Mouse (Mus musculus) heart, embryonic 15.5 days (tissue): ENCODE measurements around the gene 1700029I15Rik. TPM values are rescaled to one million over a fixed set of nuclear protein-coding genes. Genes with fewer than 3 reads are reported as not detected.
A peak's percentile ranks its signal among the peaks of the same experiment; 100 is the strongest.

Experiments used
- ATAC-seq: fragments of 200-750 bp; cut with Nextera tagmentation; replicated peaks from 2 replicates; pipeline ENCODE4 v1.8.0; 2017; ENCODE audit warnings: low read depth, moderate TSS enrichment; ENCODE audit not compliant: insufficient number of reproducible peaks, insufficient read depth, low FRiP score
- H3K27ac ChIP-seq: fragments of 300-500 bp; sonication (generic); 2 replicates; pipeline ENCODE4 v1.5.1; 2015; ENCODE audit warnings: mild to moderate bottlenecking, inconsistent platforms
- H3K27me3 ChIP-seq: fragments of 300-500 bp; sonication (generic); 2 replicates; pipeline ENCODE4 v1.6.1; 2015; ENCODE audit warnings: inconsistent platforms
- H3K36me3 ChIP-seq: fragments of 300-500 bp; sonication (generic); 2 replicates; pipeline ENCODE4 v1.6.1; 2015; ENCODE audit warnings: mild to moderate bottlenecking, inconsistent platforms
- H3K4me1 ChIP-seq: fragments of 300-500 bp; sonication (generic); replicated peaks from 2 replicates; pipeline ENCODE4 v1.6.1; 2015; ENCODE audit warnings: inconsistent platforms
- H3K4me2 ChIP-seq: fragments of 300-500 bp; sonication (generic); 2 replicates; pipeline ENCODE4 v1.6.1; 2015; ENCODE audit warnings: inconsistent platforms, mild to moderate bottlenecking, moderate library complexity
- H3K4me3 ChIP-seq: fragments of 300-500 bp; sonication (generic); 2 replicates; pipeline ENCODE4 v1.5.1; 2015; ENCODE audit warnings: mild to moderate bottlenecking, inconsistent platforms
- H3K9ac ChIP-seq: fragments of 300-500 bp; sonication (generic); 2 replicates; pipeline ENCODE4 v1.6.1; 2015; ENCODE audit warnings: mild to moderate bottlenecking, inconsistent platforms
- H3K9me3 ChIP-seq: fragments of 300-500 bp; sonication (generic); replicated peaks from 2 replicates; pipeline ENCODE4 v1.6.1; 2016; ENCODE audit warnings: inconsistent platforms
- WGBS: fragments of 180-500 bp; shearing (Covaris S2); methylation state at CpG from one replicate; pipeline ENCODE4 v1.1.7; 2015; ENCODE audit warnings: mixed read lengths; 5-methylcytosine and 5-hydroxymethylcytosine counted together
- polyA plus RNA-seq: library from polyadenylated mRNA; unstranded; fragments of >200 nt; fragmentation: Nextera tagmentation; extraction: Ambion mirVana; gene quantifications from 2 replicates; pipeline ENCODE4 v1.2.1, GENCODE M21; 2015

1700029I15Rik gene
- polyA plus RNA-seq, result 1.2 and 1.7 TPM in 2 replicates

- Histone ChIP-seq H3K36me3 (peaks cover 27% of the 10 kb centered on the region), H3K4me1 (no peaks in the 10 kb centered on the region), H3K4me2 (no peak within 1 kb of the TSS), H3K27me3 (0 out of 2 replicates have a peak, but pooled peaks cover under 1% of the 10 kb centered on the region), H3K9me3 (no peaks in the 10 kb centered on the region), H3K4me3 (no peak within 1 kb of the TSS), H3K27ac (no peak within 1 kb of the TSS), H3K9ac (no peak within 1 kb of the TSS)
- 79% methylated on average over 5 of the region's 5 CpGs for WGBS
- ATAC-seq, result no peak
These were observed at the start of gene 1700029I15Rik for GRCm38 (mm10) chr2:92381901-92382588. Gene 1700029I15Rik (plus strand): TSS chr2:92382538.

GRCm38 (mm10) chr2:92342418-92342817 lies 39.9 kb upstream of the 1700029I15Rik start:
- Histone ChIP-seq H3K27me3 (no peaks in the 10 kb centered on the region), H3K4me3 (no peak overlapping the region), H3K36me3 (peaks cover 29% of the 10 kb centered on the region)

GRCm38 (mm10) chr2:92347191-92347590 lies 35.1 kb upstream of the 1700029I15Rik start:
- H3K9ac ChIP-seq, result no peak overlapping the region
- H3K9me3 ChIP-seq, result no peaks in the 10 kb centered on the region
- no peak overlapping the region for H3K4me2 ChIP-seq
- H3K4me1 ChIP-seq, result peaks cover 6% of the 10 kb centered on the region; the same call in 1 of the 2 replicates
- no peak overlapping the region for H3K4me3 ChIP-seq
- H3K27me3 ChIP-seq, result no peaks in the 10 kb centered on the region
- H3K27ac ChIP-seq, result no peak overlapping the region
- ATAC-seq, result no peak
- peaks cover 38% of the 10 kb centered on the region for H3K36me3 ChIP-seq
- 85% methylated on average over 2 of the region's 2 CpGs for WGBS

More at GRCm38 (mm10) chr2:92342418-92342817, 39.9 kb upstream of the 1700029I15Rik start:
- no peaks in the 10 kb centered on the region for H3K4me1 ChIP-seq
- H3K27ac ChIP-seq, result no peak overlapping the region
- H3K4me2 ChIP-seq, result no peak overlapping the region
- no peak overlapping the region for H3K9ac ChIP-seq
- H3K9me3 ChIP-seq, result no peaks in the 10 kb centered on the region
- no peak for ATAC-seq

- Histone ChIP-seq H3K9ac (no peak overlapping the region), H3K9me3 (no peaks in the 10 kb centered on the region), H3K27ac (no peak overlapping the region), H3K27me3 (no peaks in the 10 kb centered on the region), H3K4me3 (no peak overlapping the region), H3K4me2 (no peak overlapping the region), H3K36me3 (peaks cover 37% of the 10 kb centered on the region), H3K4me1 (peaks cover 6% of the 10 kb centered on the region; the same call in 1 of the 2 replicates)
- ATAC-seq, result no peak
- WGBS, result 65% methylated on average over 6 of the region's 6 CpGs
These were observed 32.5 kb upstream of the 1700029I15Rik start for GRCm38 (mm10) chr2:92349589-92350425.

GRCm38 (mm10) chr2:92350686-92351085 lies 31.7 kb upstream of the 1700029I15Rik start:
- no peak for ATAC-seq

GRCm38 (mm10) chr2:92353402-92353801 lies 28.9 kb upstream of the 1700029I15Rik start:
- peaks cover 29% of the 10 kb centered on the region for H3K36me3 ChIP-seq
- WGBS, result 76% methylated on average over 5 of the region's 5 CpGs
- peaks cover 6% of the 10 kb centered on the region; the same call in 1 of the 2 replicates for H3K4me1 ChIP-seq
- ATAC-seq, result no peak
- H3K27ac ChIP-seq, result no peak overlapping the region
- H3K27me3 ChIP-seq, result no peaks in the 10 kb centered on the region
- no peak overlapping the region for H3K9ac ChIP-seq
- H3K4me3 ChIP-seq, result no peak overlapping the region
- no peaks in the 10 kb centered on the region for H3K9me3 ChIP-seq
- H3K4me2 ChIP-seq, result no peak overlapping the region

More at GRCm38 (mm10) chr2:92350686-92351085, 31.7 kb upstream of the 1700029I15Rik start:
- Histone ChIP-seq H3K36me3 (peaks cover 31% of the 10 kb centered on the region), H3K9me3 (no peaks in the 10 kb centered on the region), H3K4me1 (peaks cover 6% of the 10 kb centered on the region; the same call in 1 of the 2 replicates), H3K9ac (no peak overlapping the region), H3K4me3 (no peak overlapping the region), H3K27ac (no peak overlapping the region), H3K27me3 (no peaks in the 10 kb centered on the region), H3K4me2 (no peak overlapping the region)
- 70% methylated on average over 5 of the region's 5 CpGs for WGBS

GRCm38 (mm10) chr2:92354224-92354623 lies 28.1 kb upstream of the 1700029I15Rik start:
- peaks cover 29% of the 10 kb centered on the region for H3K36me3 ChIP-seq
- 59% methylated on average over 6 of the region's 6 CpGs for WGBS

GRCm38 (mm10) chr2:92359301-92359700 lies 23.0 kb upstream of the 1700029I15Rik start:
- ATAC-seq, result 0 out of 2 replicates have a peak, but pooled peaks have one; percentile 33
- no peaks in the 10 kb centered on the region for H3K9me3 ChIP-seq
- WGBS, result 33% methylated on average over 2 of the region's 2 CpGs
- 0 out of 2 replicates have a peak overlapping the region, but pooled peaks have one; percentile 5 for H3K27ac ChIP-seq
- no peak overlapping the region for H3K4me2 ChIP-seq
- no peak overlapping the region for H3K4me3 ChIP-seq
- H3K36me3 ChIP-seq, result peaks cover 41% of the 10 kb centered on the region
- no peak overlapping the region for H3K9ac ChIP-seq
- H3K27me3 ChIP-seq, result no peaks in the 10 kb centered on the region
- no peaks in the 10 kb centered on the region; the same call in 1 of the 2 replicates for H3K4me1 ChIP-seq

More at GRCm38 (mm10) chr2:92354224-92354623, 28.1 kb upstream of the 1700029I15Rik start:
- Histone ChIP-seq H3K27ac (no peak overlapping the region), H3K9me3 (no peaks in the 10 kb centered on the region), H3K4me2 (no peak overlapping the region), H3K9ac (no peak overlapping the region), H3K27me3 (no peaks in the 10 kb centered on the region), H3K4me3 (no peak overlapping the region), H3K4me1 (no peaks in the 10 kb centered on the region; the same call in 1 of the 2 replicates)
- no peak for ATAC-seq

- WGBS, result 80% methylated on average over 25 of the region's 25 CpGs
- Histone ChIP-seq H3K4me2 (no peak overlapping the region), H3K9ac (no peak overlapping the region), H3K4me1 (no peaks in the 10 kb centered on the region; the same call in 1 of the 2 replicates), H3K27ac (no peak overlapping the region), H3K36me3 (peaks cover 41% of the 10 kb centered on the region), H3K4me3 (no peak overlapping the region), H3K27me3 (no peaks in the 10 kb centered on the region), H3K9me3 (no peaks in the 10 kb centered on the region)
- no peak for ATAC-seq
These were observed 22.0 kb upstream of the 1700029I15Rik start for GRCm38 (mm10) chr2:92360186-92360823.

GRCm38 (mm10) chr2:92360893-92361292 lies 21.4 kb upstream of the 1700029I15Rik start:
- Histone ChIP-seq H3K4me1 (no peaks in the 10 kb centered on the region; the same call in 1 of the 2 replicates), H3K4me3 (no peak overlapping the region), H3K27me3 (no peaks in the 10 kb centered on the region), H3K4me2 (no peak overlapping the region), H3K9me3 (no peaks in the 10 kb centered on the region), H3K27ac (no peak overlapping the region), H3K36me3 (peaks cover 41% of the 10 kb centered on the region), H3K9ac (no peak overlapping the region)
- WGBS, result 39% methylated on average over 12 of the region's 12 CpGs
- no peak for ATAC-seq

GRCm38 (mm10) chr2:92361795-92362194 lies 20.5 kb upstream of the 1700029I15Rik start:
- Histone ChIP-seq H3K9me3 (no peaks in the 10 kb centered on the region), H3K9ac (no peak overlapping the region), H3K36me3 (peaks cover 41% of the 10 kb centered on the region), H3K27me3 (no peaks in the 10 kb centered on the region), H3K27ac (no peak overlapping the region), H3K4me3 (no peak overlapping the region), H3K4me2 (no peak overlapping the region), H3K4me1 (no peaks in the 10 kb centered on the region; the same call in 1 of the 2 replicates)
- 76% methylated on average over 8 of the region's 8 CpGs for WGBS
- ATAC-seq, result no peak
